Mouse (Mus musculus) frontal cortex, postnatal 25 days (tissue): ENCODE results near the gene Fermt3.

Experiments
- DNase-seq, 2 experiments: peaks; one replicate each; pipeline ENCODE4 v3.0.0; 2022; ENCODE audit warnings: low spot score in 2 of 2

The Fermt3 gene

GRCm38 (mm10) chr19:7039088-7039720, 19.9 kb upstream of the Fermt3 start:
- peak; percentile 35 to 45 for DNase-seq

- no peak for DNase-seq
Measured at GRCm38 (mm10) chr19:7034006-7034405, 14.7 kb upstream of the Fermt3 start.

DNA sequence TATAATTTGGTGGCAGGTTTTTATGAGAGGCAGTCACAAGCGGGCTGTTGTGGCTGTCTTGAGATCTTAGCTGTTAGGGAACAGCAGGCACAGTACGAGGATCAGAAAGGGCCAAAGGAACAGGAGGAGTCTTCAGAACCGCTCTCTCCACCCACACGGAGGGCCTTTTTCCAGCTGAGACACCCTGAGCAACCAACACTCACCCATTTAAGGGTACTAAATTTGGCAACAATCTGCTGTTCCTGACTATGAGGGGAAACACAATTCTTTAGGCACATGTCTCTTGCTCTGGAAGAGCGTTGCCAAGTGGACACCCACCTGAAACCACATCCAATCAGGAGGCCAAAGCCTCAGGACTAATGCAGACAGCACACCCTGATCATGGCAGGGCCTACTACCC, 10.3 kb upstream of the Fermt3 start:
- peak; percentile 23 to 46 for DNase-seq

DNA sequence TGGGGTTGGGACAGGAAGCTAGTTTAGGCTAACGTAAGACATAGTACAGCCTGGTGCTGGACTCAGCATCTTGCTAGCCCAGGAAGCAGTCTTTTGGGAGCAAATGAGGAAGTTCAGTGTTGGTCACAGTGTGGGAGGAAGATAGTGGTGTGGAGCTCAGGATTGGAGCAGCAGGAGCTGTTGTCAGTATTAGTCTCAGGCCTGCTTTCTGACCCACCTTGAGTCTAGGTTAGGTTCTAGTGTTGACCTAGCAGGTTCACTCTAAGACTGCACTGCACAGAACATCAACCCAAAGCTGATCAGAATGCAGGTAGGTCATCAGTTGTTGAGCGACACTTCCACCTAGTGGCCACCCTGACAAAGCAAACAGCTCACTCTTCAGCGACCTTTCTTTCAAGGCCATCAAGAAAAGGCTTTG, 964 bp upstream of the Fermt3 start:
- DNase-seq, result no peak

DNA sequence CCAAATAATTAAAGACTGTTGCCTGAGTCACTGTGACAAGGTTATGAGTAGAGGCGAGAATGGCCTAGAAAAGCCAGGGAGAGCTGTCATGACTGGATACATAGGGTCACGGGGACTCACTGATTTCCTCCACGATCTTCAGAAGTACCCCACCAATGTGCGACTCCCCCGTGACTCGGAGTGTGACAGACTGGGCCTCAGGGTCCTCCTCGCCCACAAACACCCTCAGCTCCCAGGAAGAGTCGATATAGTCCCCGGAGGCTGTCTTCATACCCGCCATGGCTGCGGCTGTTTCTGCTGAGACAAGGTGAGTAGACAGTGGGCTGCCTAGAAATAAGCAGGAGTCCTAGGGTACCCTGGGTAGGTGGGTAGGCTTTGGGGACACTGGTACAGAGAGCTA, 723 bp downstream of the Fermt3 start:
- DNase-seq, result no peak

- DNase-seq, result no peak
Measured at GRCm38 (mm10) chr19:7017541-7018457, 1.5 kb downstream of the Fermt3 start.

- no peak for DNase-seq
Measured at GRCm38 (mm10) chr19:7014481-7015135, 4.7 kb downstream of the Fermt3 start.

GRCm38 (mm10) chr19:7013984-7014383, 5.3 kb downstream of the Fermt3 start:
- DNase-seq, result no peak

DNA sequence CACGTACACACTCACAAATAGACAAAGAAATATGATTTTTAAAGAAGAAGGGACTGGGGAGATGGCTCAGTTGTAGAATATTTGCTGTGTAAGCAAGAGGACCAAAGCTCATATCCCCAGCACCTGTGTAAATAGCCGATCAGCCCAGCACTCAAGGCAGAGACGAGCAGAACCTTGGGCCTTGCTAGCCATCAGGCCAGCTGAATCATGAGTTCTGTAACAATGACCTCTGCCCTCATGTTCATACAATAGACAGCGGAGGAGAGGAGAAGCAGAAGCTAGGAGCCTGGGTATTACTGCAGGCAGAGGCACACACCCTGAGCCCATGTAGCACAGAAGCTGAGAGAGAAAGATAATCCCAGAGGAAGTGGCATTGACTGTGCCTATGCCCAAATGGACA, 6.8 kb downstream of the Fermt3 start:
- no peak for DNase-seq

- DNase-seq, result no peak
Measured at GRCm38 (mm10) chr19:7006892-7007593, 12.2 kb downstream of the Fermt3 start.

GRCm38 (mm10) chr19:6999360-7000063, 19.8 kb downstream of the Fermt3 start:
- no peak for DNase-seq

DNA sequence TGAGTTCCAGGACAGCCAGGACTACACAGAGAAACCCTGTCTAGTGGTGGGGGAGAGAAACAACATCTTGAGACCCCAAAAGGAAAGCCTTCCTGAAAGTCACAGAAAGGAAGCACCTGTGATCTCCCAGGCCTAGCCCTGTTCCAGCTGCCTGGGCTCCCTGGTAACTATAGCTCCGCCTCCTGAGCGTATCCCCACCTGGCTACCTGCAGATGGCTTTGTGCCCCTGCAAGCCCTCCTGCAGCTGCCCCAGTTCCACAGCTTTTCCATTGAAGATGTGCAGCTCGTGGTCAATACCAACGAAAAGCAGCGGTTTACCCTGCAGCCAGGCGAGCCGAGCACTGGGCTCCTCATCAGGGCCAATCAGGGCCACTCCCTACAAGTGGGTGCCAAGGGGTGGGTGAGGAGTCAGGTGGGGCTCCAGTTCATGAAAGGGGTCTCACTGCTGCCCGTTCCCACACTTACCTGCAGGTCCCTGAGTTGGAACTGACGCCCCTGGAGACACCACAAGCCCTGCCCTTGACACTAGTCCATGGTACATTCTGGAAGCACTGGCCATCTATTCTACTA, 21.5 kb downstream of the Fermt3 start:
- DNase-seq, result no peak

- peak; percentile 62 to 65 for DNase-seq
Measured at GRCm38 (mm10) chr19:6996006-6996405, 23.3 kb downstream of the Fermt3 start, which contains the start of the genes Nudt22 and Trpt1. Gene Nudt22 (minus strand): TSS chr19:6996117. Gene Trpt1 (plus strand): TSS chr19:6996131.

GRCm38 (mm10) chr19:6995255-6995991, 23.8 kb downstream of the Fermt3 start:
- no peak for DNase-seq

DNA sequence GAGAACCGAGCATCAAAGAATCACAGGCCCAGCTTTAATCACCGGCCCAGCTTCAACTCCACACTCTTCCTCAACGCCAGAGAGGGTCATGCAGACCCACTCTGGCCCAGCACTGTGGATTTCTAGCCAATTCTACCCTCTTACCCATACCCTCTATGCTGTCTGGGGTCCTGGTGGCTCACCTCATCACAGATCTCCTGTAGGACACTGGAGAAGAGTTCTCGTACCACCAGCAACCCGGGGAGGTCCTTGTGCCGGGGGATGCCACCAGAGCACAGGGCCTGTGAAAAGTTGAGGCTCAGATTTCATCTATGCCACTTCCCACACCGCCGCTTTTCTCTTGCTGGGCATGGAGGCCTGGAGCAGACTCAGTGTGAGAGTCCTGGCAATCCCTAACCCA, 24.8 kb downstream of the Fermt3 start:
- DNase-seq, result no peak

DNA sequence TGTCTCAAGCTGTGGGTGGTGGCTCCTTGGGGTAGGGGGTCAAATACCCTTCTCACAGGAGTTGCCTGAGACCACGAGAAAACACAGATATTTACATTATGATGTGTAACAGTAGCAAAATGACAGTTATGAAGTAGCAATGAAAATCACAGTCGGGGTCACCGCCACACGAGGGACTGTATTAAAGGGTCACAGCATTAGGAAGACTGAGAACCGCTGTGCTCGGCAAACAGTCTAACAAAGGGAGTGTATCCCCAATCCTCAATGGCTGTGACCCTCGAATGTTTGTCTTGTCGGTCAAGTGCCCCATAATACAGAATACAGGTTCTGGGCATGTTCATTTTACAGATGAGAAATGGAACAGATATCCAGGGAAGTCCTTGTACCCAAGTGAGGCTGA, 25.3 kb downstream of the Fermt3 start:
- no peak for DNase-seq

GRCm38 (mm10) chr19:6993011-6993770, 26.1 kb downstream of the Fermt3 start:
- DNase-seq, result no peak

- DNase-seq, result peak; percentile 88 to 89
Measured at GRCm38 (mm10) chr19:6992011-6992858, 27.0 kb downstream of the Fermt3 start, which contains the start of gene Dnajc4. Gene Dnajc4 (minus strand): TSS chr19:6992572.
